Mouse (Mus musculus): Measurements from ENCODE around the gene Wdr62.
A peak's percentile ranks its signal among the peaks of the same experiment; 100 is the strongest.
"Not testable (repeated sequence)": the region's sequence is repeated elsewhere in the genome, so short reads cannot be mapped to it uniquely, and the experiment has no call there.

Gene Wdr62

GRCm38 (mm10) chr7:30265531-30265930 lies 14.7 kb downstream of the Wdr62 start:
- DNase-seq (ENCODE audit: low spot score): no peak

- no peak for DNase-seq (ENCODE audit: low spot score)
Measured at GRCm38 (mm10) chr7:30265041-30265440, 15.2 kb downstream of the Wdr62 start.

GRCm38 (mm10) chr7:30251956-30252954 lies 28.0 kb downstream of the Wdr62 start:
- DNase-seq (ENCODE audit: low spot score): peak; percentile 59

GRCm38 (mm10) chr7:30237374-30237773 lies 42.8 kb downstream of the Wdr62 start:
- not testable (repeated sequence) for DNase-seq (ENCODE audit: low spot score)

GRCm38 (mm10) chr7:30235625-30236024 lies 44.6 kb downstream of the Wdr62 start, which contains the start of gene Ovol3:
Ovol3 (minus strand) TSS chr7:30235725.
- no peak for DNase-seq (ENCODE audit: low spot score)

- DNase-seq (ENCODE audit: low spot score): no peak
Measured at GRCm38 (mm10) chr7:30235091-30235490, 45.1 kb downstream of the Wdr62 start.

GRCm38 (mm10) chr7:30234276-30234858 lies 45.9 kb downstream of the Wdr62 start:
- no peak for DNase-seq (ENCODE audit: low spot score)

GRCm38 (mm10) chr7:30233387-30233786 lies 46.8 kb downstream of the Wdr62 start:
- peak; percentile 30 for DNase-seq (ENCODE audit: low spot score)

GRCm38 (mm10) chr7:30232631-30233148 lies 47.5 kb downstream of the Wdr62 start:
- peak; percentile 63 for DNase-seq (ENCODE audit: low spot score)

GRCm38 (mm10) chr7:30231669-30232454 lies 48.4 kb downstream of the Wdr62 start, which contains the start of the genes Polr2i and Tbcb:
Polr2i (plus strand) TSS chr7:30231948.
Tbcb (minus strand) TSS chr7:30232272.
- peak; percentile 97 for DNase-seq (ENCODE audit: low spot score)

- DNase-seq (ENCODE audit: low spot score): no peak
Measured at GRCm38 (mm10) chr7:30231328-30231668, 48.9 kb downstream of the Wdr62 start.

GRCm38 (mm10) chr7:30224206-30224605 lies 56.0 kb downstream of the Wdr62 start:
- no peak for DNase-seq (ENCODE audit: low spot score)

GRCm38 (mm10) chr7:30222205-30222604 lies 58.0 kb downstream of the Wdr62 start:
- no peak for DNase-seq (ENCODE audit: low spot score)

- DNase-seq (ENCODE audit: low spot score): no peak
Measured at GRCm38 (mm10) chr7:30221433-30221832, 58.8 kb downstream of the Wdr62 start.

- DNase-seq (ENCODE audit: low spot score): no peak
Measured at GRCm38 (mm10) chr7:30220008-30220356, 60.2 kb downstream of the Wdr62 start.

GRCm38 (mm10) chr7:30219293-30220007 lies 60.8 kb downstream of the Wdr62 start:
- DNase-seq (ENCODE audit: low spot score): peak; percentile 58

GRCm38 (mm10) chr7:30217277-30217676 lies 62.9 kb downstream of the Wdr62 start:
- DNase-seq (ENCODE audit: low spot score): no peak

- DNase-seq (ENCODE audit: low spot score): peak; percentile 73
Measured at GRCm38 (mm10) chr7:30216723-30217151, 63.5 kb downstream of the Wdr62 start.

GRCm38 (mm10) chr7:30215875-30216274 lies 64.3 kb downstream of the Wdr62 start:
- DNase-seq (ENCODE audit: low spot score): no peak

GRCm38 (mm10) chr7:30213881-30214280 lies 66.3 kb downstream of the Wdr62 start:
- no peak for DNase-seq (ENCODE audit: low spot score)

GRCm38 (mm10) chr7:30211025-30211424 lies 69.2 kb downstream of the Wdr62 start:
- DNase-seq (ENCODE audit: low spot score): no peak

Data from ovary, postnatal 36 days (tissue).